Mouse (Mus musculus) WW6 (cell line): ENCODE measurements around the gene Srsf2.
"Not testable (repeated sequence)": the region's sequence is repeated elsewhere in the genome, so short reads cannot be mapped to it uniquely, and the experiment has no call there.

Experiments
- DNase-seq: peaks from one replicate; pipeline ENCODE4 v3.0.0-alpha.2; 2013; ENCODE audit warnings: low read depth, low spot score

Srsf2 gene

DNA sequence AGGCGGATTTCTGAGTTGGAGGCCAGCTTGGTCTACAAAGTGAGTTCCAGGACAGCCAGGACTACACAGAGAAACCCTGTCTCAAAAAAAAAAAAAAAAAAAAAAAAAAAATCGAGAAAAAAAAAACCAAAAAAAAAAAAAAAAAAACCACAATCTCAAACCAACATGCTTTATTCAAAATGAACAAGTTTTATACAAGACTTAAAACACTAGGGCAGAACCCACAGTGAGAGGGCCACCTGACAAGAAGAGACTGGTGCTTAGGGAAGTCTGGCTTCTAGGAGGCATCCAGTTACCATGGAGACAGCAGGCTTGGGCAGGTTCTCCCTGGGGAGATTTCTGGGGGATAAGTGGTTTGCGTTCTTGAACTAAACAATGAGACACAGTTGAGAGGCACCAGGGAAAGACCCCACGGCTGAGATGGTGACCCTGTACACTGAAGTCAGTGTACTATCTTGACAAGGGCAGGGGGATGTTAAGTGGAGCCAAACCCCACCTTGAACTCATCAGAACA, 20.7 kb downstream of the Srsf2 start:
- DNase-seq = no peak

DNA sequence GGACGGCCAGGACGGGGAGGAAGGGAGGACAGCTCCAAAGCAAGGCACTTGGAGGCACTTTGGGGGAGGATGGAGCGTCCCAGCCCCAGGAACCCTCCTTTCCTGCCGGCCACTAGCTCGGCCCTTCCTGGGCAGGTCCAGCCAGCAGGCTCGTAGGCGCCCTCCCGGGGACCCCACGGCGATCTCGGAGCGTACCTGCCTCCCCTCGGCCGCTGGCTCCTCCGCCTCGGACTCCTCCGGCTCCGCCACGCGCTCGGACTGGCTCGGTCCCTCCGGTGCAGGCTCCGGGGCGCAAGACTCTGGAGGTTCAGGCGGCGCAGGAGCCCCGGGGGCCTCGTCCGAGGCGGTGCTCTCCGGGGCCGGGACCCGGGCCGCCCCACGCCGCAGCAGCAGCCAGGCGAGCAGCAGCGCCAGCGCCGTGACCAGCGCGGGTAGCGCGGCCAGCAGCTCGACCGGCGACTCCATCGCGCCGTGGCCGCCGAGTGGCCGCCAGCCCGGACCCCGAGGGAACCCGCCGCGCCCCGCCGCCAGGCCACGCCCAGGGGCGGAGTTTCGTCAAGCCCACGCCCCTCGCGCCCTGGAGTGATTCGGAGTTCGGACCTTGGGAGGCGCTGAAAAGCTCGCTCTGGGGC, 25.2 kb downstream of the Srsf2 start, which contains the start of gene Mxra7:
Gene Mxra7, minus strand, starts transcription at position 513 of the 632 bp plus-strand sequence.
- DNase-seq = no peak

DNA sequence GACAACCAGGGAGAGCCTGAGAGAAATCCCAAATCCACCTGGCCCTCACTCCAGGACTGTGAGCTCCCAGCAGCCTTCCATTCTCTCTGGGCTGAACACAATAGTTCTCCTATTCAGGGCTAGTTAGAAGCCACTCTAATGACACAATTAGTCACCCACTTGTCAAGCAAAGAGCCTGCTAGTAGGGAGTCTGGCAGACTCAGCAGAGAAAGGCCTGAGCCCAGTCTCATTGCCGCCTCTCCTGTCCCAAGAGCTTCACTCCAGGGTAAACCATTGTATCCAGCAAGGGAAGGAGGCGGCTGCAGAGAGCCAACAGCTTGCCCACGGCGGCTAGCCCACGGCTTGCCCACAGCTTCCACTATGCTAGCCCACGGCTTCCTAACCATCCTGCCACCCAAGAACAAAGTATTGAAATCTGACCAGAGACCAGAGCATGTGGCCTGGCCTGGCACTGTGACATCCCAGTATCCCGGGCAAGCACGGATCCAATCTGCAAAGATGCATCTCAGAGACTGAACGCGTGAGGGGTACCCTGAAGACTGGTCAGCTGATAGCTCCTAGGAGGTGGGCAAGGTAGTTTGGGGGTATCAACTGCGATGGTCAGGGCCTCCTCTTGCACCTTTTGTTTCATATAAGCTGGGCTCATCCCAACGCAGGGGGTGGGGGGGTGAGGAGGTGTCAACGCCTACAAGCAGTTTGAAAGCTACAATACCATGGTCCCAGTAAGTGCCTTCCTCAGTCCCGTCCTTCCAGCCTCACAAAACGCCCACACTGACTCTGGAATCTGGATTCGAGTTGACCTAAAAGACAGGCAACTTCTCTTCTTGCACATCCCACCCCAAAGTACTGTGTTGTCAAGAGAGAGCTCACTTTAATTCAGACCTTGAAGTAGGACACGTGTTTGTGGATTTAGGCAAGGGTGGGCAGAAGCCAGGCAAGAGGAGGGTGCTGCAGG, 26.1 kb downstream of the Srsf2 start:
- no peak for DNase-seq

DNA sequence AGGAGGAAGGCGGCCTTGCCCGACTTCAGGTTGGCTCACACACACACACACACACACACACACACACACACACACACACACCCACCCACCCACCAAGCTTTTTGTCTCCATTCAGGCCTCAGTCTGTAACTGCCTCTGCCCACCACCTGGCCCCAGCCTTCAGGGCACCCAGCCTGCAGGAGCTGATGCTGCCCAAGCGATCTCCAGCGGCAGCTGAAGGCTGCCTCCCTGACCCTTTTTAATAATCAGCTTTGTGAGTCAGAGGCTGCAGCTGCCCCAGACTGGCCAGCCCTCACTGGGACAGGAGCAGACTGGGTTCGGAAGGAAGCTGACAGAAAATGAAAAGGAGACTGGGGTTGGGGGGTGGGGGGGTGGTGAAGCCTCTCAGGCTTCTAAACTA, 27.7 kb downstream of the Srsf2 start:
- no peak for DNase-seq

DNA sequence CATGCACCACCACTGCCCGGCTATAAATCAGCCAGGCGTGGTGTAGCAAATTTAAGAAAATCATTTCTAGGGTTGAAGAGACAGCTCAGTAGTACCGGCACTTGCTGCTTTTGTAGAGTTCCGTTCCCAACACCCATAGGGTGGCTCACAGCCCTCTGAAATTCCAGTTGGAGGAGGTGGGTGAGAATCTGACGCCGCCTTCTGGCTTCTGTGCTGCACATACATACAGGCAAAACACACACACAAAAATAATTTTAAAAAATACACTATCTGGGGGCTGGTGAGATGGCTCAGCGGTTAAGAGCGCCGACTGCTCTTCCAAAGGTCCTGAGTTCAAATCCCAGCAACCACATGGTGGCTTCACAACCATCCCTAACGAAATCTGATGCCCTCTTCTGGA, 29.0 kb downstream of the Srsf2 start:
- DNase-seq = not testable (repeated sequence)

DNA sequence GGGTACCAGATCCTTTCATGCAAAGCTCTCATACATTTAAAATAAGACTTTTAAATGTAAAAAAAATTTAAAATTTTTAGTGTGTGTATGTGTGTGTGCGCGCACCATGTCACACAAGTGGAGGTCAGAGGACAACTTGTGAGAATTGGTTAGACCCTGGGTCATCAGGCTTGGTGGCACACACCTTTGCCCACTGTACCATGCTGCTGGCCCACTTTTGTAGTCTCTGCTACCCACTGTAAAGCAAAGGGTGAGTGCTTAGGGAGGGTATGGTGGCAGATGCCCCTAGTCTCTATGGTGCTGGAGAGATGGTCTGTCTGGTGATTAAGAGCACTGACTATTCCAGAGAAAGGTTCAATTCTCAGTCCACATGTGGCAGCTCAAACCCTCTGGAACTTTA, 29.6 kb downstream of the Srsf2 start:
- DNase-seq = no peak

DNA sequence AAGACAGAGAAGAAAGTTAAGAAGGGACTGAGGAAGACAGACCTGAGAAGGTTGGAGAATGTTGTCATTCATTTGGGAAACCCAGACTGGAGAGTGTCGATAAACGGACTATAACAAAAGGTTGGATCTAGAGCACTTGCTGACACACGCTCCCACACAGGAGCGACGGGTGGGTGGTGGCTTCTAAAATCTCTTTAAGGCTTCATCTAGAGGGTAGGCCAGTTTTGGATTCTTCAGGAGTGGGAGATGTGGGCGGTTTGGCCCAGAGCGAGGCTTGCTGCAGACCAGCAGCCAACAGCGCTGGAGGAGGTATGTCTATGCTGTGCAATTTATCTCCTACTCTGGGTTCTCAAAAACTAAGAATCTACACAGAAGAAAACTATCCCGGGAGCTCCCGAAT, 30.3 kb downstream of the Srsf2 start:
- no peak for DNase-seq

DNA sequence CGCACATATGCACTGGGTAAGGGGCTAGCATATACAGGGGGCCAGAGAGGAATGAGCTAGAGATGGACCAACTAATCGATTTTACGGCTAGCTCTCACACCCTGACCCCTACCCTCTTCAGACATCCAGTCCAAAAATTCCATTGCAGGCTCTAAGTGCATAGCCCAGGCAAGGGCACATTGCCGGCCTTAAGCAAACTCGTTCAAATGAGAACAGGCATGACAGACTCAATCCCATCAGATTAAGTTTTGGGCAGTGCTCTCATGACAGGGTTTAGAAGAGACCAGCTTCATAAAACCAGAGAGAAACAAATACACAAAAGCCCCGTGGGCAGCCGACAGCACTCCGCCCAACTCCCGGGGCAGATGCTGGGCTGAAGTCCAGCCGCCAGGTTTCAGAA, 30.7 kb downstream of the Srsf2 start:
- DNase-seq = no peak

DNA sequence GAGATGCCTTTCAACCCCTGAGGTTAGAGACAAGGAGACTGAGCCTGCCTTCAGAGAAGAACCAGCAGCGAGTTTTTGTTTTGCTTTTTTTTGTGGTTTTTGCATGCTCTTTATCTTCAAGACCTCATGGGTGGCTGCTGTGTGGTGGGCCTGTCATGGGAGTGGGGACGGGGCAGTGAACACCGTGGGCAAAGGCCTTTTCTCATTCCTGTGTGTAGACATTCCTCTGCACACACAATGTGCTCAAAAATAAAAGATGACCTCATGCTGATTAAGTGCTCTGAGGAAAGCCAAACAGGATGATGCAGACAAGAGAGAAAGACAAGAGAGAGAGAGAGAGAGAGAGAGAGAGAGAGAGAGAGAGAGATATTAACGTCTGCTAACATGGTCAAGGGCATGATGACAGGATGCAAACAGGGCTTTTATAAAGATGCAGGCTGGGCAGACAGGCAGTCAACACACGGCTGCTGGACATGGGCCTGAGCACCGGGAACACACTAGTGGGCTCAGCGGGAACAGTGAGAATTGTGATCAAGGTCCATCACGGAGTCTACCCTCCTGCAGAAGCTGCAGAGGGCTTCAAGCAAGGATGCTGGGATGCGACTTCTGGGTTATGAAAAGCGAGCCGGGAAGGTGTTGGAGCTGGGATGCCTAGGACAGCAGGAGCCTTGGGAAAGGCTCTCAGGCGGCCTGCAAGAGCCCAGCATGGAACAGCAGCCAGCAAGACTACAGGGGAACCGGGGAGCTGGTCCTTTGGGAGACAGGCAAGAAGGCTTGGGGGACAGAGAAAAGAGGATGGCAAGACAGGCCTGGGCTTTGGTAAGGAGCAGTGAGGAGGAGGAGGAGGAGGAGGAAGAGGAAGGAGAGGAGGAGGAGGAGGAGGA, 31.6 kb downstream of the Srsf2 start:
- no peak for DNase-seq

DNA sequence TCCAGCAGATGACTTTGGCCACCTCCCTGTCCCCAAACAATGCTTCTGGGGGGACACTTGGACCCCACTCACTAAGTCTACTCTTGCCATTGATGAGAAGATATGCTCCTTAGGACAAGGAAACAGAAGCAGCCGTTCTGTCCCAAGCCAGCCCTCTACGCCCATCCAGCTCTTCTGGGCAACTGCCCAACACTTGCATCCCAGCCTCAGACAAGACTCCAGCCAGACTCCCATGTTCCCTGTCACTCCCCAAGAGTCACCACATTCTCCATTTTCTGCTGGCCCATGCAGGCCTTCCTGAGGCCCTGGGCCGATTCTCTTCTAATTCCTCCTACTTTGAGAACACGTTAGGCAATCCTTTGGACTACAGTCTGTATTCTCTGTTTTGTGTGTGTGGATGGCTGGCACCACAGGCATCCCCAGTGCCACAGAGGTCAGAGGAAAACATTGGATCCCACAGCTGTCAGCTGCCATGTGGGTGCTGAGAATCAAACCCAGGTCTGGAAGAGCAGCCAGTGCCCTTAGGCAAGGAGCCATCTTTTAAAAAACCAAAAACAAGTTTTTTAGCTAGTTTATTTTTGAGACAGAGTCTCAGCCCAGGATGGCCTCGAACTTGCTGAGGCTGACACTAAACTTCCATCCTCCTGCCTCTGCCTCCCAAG, 32.8 kb downstream of the Srsf2 start:
- no peak for DNase-seq

DNA sequence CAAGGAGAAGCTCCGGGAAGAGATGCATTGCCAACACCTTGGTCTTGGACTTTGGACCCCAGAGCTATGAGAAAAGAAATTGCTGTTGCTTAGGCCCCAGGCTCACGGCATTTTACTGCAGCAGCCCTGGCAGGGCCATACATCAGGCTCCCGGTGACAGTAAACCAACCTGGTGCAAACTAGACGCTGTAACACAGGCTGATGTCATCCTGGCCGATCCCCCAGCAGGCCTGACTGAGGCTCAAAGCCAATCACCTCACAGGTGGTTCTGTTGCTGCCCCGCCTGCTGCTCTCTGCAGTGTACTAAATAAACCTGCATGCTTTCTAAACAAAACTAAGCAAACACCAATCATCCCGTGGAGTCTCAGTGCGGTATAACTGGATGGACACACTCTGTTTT, 34.2 kb downstream of the Srsf2 start:
- DNase-seq = no peak

DNA sequence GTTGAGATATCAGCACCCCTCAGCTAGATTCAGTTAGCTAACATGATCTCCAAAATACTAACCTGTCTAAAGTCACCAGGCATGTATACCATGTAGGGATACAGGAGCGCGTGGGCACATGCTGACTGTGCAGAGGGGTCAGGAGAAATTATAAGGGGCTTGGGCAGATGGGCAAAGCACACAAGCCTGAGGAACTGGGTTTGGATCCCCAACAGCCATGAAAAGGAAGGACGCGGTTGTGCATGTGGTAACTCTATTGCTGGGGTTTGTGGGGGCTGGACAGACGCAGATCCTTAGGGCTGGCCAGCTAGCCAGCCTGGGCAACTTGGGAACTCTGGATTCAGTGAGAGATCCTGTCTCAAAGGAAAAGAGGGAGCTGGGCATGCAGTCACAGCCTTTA, 35.3 kb downstream of the Srsf2 start:
- DNase-seq = no peak

DNA sequence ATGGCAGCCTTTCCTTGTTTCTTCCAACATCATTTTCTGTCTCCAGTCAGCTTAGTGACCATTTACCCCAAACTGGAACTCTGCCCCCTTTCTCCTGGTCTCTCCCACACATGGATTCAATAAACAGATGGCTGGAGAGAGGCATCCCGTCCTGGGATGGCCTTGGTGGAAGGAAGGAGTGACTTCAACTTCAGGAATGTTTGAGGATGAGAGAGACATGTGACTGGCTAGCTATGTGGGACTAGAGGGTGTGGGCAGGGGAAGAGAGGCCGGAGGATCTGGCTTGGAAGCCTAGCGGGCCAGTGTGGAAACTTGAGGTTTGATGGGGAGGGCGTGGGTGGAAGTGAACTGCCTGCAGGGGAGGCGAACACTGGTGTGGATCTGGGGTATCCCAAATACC, 36.1 kb downstream of the Srsf2 start:
- no peak for DNase-seq

DNA sequence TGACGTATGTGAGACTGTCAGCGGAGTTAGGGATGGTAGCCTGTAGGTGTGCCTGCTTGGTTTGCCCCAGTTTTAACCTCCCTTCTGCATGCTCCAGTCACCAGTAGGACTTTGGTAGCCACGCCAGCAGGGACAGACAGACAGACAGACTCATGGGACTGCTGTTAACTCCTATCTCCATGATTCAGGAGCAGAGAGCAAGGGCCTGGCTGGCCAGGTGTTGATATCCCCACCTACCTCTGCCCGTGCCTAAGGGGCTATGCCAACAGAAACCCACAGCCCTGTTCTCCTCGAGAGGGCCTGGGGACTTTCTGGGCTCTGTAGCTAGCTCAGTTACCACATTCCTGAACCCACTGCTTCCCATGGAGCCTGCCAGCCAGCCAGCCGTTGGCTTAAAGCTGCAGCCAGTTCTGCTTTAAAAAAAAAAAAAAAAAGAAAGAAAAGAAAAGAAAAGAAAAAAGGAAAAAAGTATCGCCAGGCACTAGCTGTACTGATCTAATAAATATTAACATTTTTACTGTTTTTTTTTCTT, 37.9 kb downstream of the Srsf2 start:
- no peak for DNase-seq

DNA sequence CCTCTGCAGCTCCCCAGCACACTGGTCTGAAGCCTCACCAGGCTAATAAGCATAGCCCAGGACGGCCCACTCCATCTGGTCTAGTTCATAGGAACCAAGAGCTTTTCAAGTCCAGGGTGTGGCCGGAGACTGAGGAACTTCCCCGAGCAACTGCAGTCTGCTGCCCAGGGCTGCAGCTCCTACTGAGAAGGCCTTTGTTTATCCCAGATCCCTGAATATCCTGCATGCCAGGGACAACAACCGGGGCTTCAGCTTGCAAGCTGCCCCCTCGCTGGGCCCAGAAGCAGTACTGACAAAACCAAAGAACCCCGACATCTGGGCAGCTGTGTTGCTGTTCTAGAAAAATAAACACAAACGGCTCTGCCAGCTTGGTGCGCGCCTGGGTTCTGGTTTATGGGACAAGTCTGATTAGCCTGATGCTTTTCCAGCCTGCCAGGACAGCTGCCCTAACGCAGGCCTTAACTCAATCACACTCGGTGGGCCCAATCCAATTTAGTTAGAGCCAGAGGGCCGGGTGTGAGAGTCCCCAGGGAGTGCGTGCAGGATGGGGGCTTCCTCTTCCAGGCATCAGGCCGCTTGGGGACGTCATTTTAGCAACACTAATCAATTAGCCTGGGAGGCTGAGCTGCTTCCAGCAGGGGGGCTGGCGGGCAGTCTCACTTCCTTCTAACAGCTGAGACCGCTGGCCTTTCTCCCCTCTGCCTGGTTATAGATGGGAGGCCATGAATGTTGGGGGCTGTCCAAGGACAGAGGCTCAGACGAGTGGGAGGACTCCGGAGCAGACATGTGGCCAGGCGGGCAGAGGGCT, 38.6 kb downstream of the Srsf2 start:
- DNase-seq = no peak

DNA sequence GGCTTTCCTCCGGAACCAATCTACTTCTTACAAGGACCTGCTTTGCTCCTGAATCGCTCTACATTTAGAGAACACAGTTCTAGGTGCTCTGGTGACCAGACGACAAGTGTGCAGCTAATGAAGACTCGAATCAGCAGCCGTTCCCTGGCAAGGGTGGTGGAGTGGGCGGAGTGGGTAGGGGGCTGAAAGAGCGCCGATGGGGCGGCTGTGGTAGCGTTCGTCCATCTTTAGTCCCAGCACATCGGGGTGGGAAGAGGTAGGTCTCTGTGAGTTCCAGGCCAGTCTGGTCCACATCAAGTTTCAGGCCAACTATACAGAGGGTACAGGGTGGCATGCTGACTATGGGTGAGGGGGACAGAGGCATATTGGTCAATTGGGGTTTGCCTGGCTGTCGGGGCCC, 39.3 kb downstream of the Srsf2 start:
- DNase-seq = no peak

DNA sequence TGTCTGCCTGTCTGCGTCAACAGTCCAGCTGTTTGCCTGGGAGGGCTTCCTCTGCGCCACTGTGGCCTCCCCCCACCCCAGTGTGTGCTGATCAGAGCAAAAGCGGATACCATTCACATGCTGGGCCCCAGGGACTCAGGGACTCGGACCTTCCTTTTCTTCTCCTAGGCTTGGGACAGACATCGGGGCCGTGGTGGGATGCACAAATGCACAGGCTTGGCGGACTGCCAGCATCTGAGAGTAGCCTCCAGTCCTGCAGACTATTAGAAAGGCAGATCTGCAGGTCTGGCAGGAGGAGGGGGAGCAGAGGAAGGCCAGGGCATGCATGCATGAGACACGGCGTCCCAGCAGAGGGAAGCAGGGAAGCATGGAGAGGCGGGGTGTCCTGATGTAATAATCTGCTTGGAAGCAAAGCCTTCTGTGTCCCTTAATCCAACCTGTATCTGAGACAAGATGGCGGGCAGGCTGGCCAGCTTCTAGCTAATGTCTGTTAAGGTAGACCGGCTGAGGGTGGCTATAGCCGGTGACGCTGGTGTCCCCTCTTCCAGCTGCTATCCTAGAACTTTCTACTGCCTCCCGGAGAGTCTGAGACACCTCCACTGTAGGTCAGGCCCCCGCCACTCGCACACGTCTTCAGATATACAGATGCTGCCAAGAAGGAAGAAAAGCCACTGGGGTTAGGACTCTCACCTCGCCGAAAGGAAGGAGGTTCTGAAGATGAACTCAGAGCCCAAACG, 39.9 kb downstream of the Srsf2 start:
- no peak for DNase-seq

DNA sequence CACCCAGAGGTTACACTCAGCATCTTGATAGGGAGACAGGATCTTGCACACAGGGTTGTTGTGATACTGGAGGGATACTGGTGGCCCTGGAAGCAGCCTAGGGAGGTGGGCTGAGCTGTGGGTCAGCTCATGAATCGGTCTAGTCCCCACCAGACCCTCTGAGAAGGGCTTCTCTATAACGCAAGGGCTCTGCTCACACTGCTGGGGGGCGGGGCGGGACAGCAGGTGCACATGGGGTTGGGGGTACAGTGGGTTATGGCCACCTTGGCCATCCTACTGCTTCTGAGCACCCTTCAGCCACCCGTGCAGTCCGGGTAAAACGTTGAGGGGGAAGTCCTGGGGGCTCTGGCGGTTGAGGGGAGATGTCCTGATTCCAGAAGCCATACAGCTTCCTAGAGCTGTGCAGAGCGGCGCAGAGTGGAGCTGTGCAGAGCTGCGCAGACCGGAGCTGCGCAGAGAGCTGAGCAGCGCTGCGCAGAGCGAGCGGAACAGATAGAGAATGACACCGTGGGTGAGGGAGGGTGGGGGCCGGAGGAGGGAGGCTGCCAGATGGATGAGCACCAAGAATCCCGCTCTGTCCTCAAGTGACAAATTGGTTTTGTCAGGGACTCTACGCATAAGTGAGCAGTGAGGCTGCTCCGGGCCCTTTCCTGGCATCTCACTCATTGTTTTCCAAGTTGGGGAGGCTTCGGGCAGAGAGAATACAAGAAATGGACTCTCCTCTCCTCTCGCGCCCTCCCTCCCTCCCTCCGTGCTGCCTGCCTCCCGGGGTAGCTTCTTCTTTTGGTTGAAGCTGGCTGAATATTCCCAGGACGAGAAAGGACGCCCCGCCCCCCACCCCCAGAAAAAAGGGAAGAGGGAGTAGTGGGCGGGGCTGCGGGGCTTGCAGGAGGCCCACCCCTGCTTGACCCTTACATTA, 41.7 kb downstream of the Srsf2 start:
- DNase-seq = peak; percentile 50
